Comparison of ENCODE assay signal across 8 mouse cellular contexts in the genomic region with DNA sequence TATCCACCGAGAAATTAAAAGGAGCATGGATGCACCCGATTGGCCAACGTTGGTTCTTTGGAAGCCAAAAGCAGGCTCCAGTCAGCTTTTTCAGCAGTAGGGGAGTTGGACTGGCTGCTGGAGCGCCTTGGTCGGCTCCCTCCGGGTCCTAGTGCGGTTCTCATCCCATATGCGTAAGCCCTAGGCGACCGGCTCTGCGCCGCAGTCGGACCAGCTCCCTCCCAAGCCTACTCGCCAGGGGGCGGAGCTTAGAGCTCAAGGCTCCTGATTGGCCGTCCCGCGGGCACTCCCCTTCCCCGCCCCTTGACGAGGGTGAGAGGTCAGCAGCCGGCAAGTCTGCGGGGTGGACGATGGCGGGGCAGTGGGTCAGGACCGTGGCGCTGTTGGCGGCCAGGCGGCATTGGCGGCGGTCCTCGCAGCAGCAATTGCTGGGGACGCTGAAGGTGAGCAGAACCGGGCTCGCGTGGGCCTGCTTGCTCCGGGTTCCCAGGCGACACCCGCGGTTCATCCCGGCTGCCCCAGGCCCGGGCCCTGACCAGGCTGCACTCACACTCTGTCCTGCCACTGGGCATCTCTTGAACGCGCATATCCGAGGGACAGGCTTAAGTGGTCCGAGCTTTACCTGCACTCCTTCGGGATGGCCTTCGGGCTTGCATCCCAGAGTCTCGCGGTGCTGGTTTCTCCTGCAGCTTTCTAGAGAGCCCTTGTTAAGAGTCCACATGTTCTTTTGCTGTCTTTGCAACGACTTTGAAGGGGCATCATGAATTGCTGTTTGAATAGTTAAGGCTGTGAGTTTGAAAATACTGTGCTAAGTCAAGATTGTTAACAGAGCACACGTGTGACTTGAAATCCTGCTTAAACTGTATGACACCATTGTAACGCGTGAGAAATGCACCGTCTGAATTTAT. TPM values are rescaled to one million over a fixed set of nuclear protein-coding genes. Genes with fewer than 3 reads are reported as not detected.
DNase-seq lines count a peak whose midpoint lies in the region; ATAC-seq and TF ChIP-seq lines count a peak whose summit lies in the region.

A gene (plus strand): TSS at position 308 of the 908 bp plus-strand sequence.

- TF ChIP-seq POLR2A in cortical plate, adult 2 months (IDR thresholded peaks at IDR 0.05; ENCODE audit: extremely low read depth, insufficient read depth, low read length), result peak; percentile 82

- peak; percentile 98 for ATAC-seq in activated CD4-positive, CD25-positive, alpha-beta regulatory T cell, adult 4 months
- peak; percentile 97 for ATAC-seq in megakaryocyte progenitor cell, adult 5-6 weeks (replicated peaks; ENCODE audit: poor library complexity)

- peaks cover 2% of the 10 kb centered on the region; the same call in 1 of the 2 replicates for H3K4me1 ChIP-seq in cortical plate, adult 2 months (ENCODE audit: control insufficient read depth, insufficient read depth, low read length)

- peak within 1 kb of the TSS; percentile 95 for H3K4me3 ChIP-seq in cortical plate, adult 2 months (ENCODE audit: insufficient read depth, low read length)

- peak; percentile 96 for DNase-seq in gastrocnemius, postnatal 10 days
- DNase-seq in induced T-regulatory cell, adult 2 months (ENCODE audit: low read depth), result peak; percentile 95
- peak; percentile 92 to 98 for DNase-seq in left cerebral cortex, adult 9 months (ENCODE audit: low spot score in 2 of 2)
- DNase-seq in right cerebral cortex, postnatal 14 days, result peak; percentile 96
- peak; percentile 94 to 97 for DNase-seq in urinary bladder, postnatal 36 days (ENCODE audit: low spot score in 2 of 2)

- no peak within 1 kb of the TSS for H3K27ac ChIP-seq in cortical plate, adult 2 months (ENCODE audit: insufficient read depth, low read length)

- no peak for TF ChIP-seq CTCF in cortical plate, adult 2 months (IDR thresholded peaks at IDR 0.05; ENCODE audit: extremely low read depth, insufficient read depth, low read length)

RNA-seq across cellular contexts. Expression of the gene that starts here (rescaled TPM):
- 10 to 100 TPM; 11.5 to 19.5 TPM for polyA plus RNA-seq in activated CD4-positive, CD25-positive, alpha-beta regulatory T cell, adult 4 months (2017; shearing (Covaris generic))
- 34.9 and 39.2 TPM in 2 replicates for polyA plus RNA-seq in cortical plate, adult 2 months (2012; rRNA removed)
- total RNA-seq in gastrocnemius, postnatal 10 days (2021), result 10 to 100 TPM; 39.1 TPM
- total RNA-seq in megakaryocyte progenitor cell, adult 5-6 weeks (2015), result 57.9 and 81.2 TPM in 2 replicates
- 38.7 and 72.6 TPM in 2 replicates for total RNA-seq in megakaryocyte progenitor cell, adult 5-6 weeks (2017)
